Mouse (Mus musculus) frontal cortex, adult (tissue): ENCODE results near the gene Socs3.
A peak's percentile ranks its signal among the peaks of the same experiment; 100 is the strongest.

Experiments used
- ATAC-seq: cut with Nextera tagmentation; 2 replicates; pipeline ENCODE4 v1.9.2; 2017; ENCODE audit warnings: mild to moderate bottlenecking, moderate library complexity, mixed read lengths; ENCODE audit not compliant: low TSS enrichment

Socs3 gene

GRCm38 (mm10) chr11:117972656-117973558, 3.1 kb upstream of the Socs3 start:
- no peak for ATAC-seq

DNA sequence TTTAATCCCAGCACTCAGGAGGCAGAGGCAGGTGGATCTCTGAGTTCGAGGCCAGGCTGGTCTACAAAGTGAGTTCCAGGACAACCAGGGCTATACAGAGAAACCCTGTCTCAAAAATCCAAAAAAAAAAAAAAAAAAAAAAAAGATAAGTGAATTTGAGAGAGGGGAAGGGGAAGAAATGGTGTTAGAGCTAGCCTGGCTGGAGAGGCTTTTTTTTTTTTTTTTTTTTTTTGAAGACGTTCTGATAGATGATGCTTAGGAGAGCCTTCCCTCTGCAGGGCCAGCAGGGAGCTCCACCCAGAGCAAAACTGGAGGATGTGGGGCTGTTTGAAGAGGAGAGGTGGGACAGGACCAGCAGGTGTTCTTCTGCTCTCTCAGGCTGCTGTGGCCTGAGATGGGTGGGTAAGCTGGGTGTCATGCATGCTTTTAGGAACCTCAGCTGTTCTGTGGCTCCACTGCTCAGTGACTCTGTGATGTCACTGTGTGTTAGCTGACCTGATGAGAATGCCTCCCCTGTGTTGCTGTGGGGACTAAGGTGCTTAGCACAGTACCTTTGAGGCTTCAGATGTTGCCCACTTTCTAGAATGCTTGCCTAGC, 1.9 kb upstream of the Socs3 start:
- no peak for ATAC-seq

DNA sequence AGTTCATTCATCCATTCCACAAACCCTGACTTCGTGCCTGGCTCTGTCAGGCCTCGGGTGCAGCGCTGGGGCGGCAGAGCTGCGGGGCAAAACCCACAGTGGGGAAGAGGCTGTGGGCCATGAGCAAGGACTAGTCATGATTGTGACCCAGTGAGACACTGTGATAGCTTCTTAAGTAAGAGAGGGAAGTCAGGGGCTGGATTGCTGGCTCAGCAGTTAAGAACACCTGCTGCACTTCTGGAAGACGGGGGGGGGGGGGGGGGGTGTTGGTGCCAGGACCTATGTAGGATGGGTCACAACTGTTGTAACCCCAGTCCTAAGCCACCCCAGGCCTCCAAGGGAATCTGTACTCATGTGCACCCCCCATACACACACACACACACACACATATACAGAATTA, 1.3 kb upstream of the Socs3 start:
- no peak for ATAC-seq

- ATAC-seq: peak; percentile 24; the same call in 1 of the 2 replicates
Measured at GRCm38 (mm10) chr11:117969100-117969944, 525 bp downstream of the Socs3 start.

DNA sequence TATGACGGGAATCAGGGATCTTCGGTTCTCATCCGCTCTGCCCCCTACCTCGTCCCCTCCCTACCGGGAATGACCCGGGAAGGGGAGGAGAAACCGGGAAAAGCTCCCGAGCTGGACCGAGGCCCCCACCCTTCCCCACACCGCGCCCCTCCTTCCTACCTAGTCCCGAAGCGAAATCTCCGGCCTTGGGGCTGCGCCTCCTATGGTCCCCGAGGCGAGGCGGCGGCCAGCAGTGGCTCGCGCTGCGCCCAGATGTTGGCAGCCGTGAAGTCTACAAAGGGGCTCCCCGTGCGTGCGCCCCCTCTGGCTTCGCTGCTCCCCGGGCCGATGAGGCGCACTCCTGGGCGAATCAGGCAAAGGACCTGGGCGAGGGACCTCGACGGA, 1.1 kb downstream of the Socs3 start:
- no peak for ATAC-seq

DNA sequence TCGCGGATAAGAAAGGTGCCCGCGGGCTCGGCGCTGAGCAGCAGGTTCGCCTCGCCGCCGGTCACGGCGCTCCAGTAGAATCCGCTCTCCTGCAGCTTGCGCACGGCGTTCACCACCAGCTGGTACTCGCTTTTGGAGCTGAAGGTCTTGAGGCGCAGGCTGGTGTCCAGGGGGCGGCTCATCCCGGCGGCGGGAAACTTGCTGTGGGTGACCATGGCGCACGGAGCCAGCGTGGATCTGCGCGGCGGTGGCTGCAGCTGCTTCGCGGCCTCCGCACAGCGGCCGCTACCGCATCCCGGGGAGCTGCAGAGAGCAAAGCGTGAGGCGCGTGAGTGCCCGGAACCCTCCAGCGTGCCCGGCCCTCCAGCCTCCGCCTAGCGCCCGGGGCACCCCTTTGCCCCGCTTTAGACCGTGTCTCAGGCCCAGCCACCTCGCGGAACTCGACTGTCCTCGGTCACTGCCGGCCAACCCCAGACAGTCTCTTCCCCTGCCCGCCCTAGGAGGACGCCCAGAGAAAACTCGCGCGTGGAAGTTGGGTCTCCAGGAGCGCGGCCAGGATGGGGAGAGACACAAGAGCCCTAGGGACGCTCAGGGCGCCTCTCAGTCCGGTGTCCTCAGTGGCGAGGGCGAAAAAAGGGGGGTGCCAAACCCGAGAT, 1.7 kb downstream of the Socs3 start:
- no peak for ATAC-seq

- ATAC-seq: no peak
Measured at GRCm38 (mm10) chr11:117967249-117968015, 2.4 kb downstream of the Socs3 start.

GRCm38 (mm10) chr11:117966506-117967100, 3.2 kb downstream of the Socs3 start:
- ATAC-seq: no peak

GRCm38 (mm10) chr11:117965561-117965981, 4.3 kb downstream of the Socs3 start:
- no peak for ATAC-seq

- ATAC-seq: no peak
Measured at GRCm38 (mm10) chr11:117965052-117965451, 4.8 kb downstream of the Socs3 start.

- ATAC-seq: no peak
Measured at GRCm38 (mm10) chr11:117964294-117964693, 5.6 kb downstream of the Socs3 start.

GRCm38 (mm10) chr11:117963872-117964271, 6.0 kb downstream of the Socs3 start:
- ATAC-seq: no peak

- peak; percentile 71 for ATAC-seq
Measured at GRCm38 (mm10) chr11:117963091-117963793, 6.6 kb downstream of the Socs3 start.

GRCm38 (mm10) chr11:117962228-117963067, 7.4 kb downstream of the Socs3 start:
- ATAC-seq: no peak

DNA sequence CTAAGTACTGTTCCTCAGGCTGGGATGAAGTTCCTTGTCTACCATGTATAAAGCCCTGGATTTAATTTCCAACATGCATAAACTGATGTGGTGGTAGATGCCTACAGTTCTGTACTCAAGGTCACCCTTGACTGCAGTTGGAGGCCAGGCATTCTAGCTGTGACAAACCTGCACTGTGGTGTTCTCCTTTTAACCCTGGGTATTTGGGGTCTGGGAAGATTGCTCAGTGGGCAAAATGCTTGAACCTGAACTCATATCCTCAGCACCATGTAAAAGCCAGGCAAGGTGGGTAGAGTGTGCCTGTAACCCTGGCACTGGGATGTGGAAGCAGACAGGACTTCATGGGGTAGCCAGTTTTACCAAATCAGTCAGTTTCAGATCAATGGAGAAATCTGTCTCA, 9.2 kb downstream of the Socs3 start:
- ATAC-seq: no peak

- ATAC-seq: no peak
Measured at GRCm38 (mm10) chr11:117959741-117960381, 10.0 kb downstream of the Socs3 start.

DNA sequence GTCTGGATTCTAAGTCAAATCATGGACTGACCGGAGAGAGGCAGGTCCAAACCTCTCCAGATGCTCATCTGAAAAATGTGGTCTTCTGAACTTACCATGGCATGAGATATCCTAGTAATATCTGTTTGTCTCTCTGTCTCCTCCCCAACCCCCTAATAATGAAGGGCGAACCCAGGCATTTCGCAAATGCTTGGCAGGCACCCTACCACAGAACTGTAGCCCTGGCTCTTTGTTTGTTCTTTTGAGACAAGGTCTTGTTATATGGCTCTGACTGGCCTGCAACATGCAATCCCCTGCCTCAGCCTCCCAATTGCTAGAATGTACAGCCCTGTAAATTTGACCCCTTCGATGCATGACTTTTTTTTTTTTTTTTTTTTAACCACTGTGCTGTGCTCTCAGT, 10.7 kb downstream of the Socs3 start:
- ATAC-seq: no peak

GRCm38 (mm10) chr11:117958197-117958596, 11.7 kb downstream of the Socs3 start:
- no peak for ATAC-seq

DNA sequence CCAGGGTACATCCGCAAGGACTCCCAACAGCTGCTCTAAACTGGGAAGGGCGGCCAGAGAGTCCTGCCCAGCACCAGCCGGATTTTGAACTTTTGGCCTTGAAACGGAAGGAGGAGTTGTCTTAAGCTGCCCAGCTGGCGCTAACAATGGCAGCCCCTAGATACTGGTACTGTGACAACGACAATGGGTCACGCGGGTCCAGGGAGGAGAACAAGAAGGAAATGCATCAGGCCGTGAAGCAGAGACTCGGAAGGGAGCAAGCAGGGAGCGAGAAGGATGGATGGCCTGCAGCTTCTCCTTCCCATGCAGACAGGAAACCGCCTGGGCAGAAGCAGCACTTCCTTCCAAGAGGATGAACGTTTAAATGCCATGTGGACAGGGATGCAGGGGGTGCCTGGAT, 14.2 kb downstream of the Socs3 start:
- ATAC-seq: no peak
